Mouse (Mus musculus): Measurements from ENCODE around the gene 2010003K11Rik. TPM values are rescaled to one million over a fixed set of nuclear protein-coding genes. Genes with fewer than 3 reads are reported as not detected.
A peak's percentile ranks its signal among the peaks of the same experiment; 100 is the strongest.

2010003K11Rik gene
- total RNA-seq, 1 experiment from 2014 or later, result not detected

- no peak for ATAC-seq (replicated peaks; ENCODE audit: low read depth, poor library complexity, severe bottlenecking)
Measured at GRCm38 (mm10) chr19:4502701-4503100, 4.3 kb upstream of the 2010003K11Rik start.

- ATAC-seq (replicated peaks; ENCODE audit: low read depth, poor library complexity, severe bottlenecking), result peak; percentile 82
Measured at GRCm38 (mm10) chr19:4497263-4497973, 965 bp downstream of the 2010003K11Rik start.

- ATAC-seq (replicated peaks; ENCODE audit: low read depth, poor library complexity, severe bottlenecking), result no peak
Measured at GRCm38 (mm10) chr19:4496535-4497262, 1.7 kb downstream of the 2010003K11Rik start.

GRCm38 (mm10) chr19:4495814-4496213, 2.6 kb downstream of the 2010003K11Rik start:
- ATAC-seq (replicated peaks; ENCODE audit: low read depth, poor library complexity, severe bottlenecking), result no peak

- ATAC-seq (replicated peaks; ENCODE audit: low read depth, poor library complexity, severe bottlenecking), result no peak
Measured at GRCm38 (mm10) chr19:4494707-4495106, 3.7 kb downstream of the 2010003K11Rik start.

GRCm38 (mm10) chr19:4492526-4493296, 5.7 kb downstream of the 2010003K11Rik start:
- no peak for ATAC-seq (replicated peaks; ENCODE audit: low read depth, poor library complexity, severe bottlenecking)

GRCm38 (mm10) chr19:4491080-4491695, 7.2 kb downstream of the 2010003K11Rik start:
- no peak for ATAC-seq (replicated peaks; ENCODE audit: low read depth, poor library complexity, severe bottlenecking)

GRCm38 (mm10) chr19:4487877-4488276, 10.5 kb downstream of the 2010003K11Rik start:
- ATAC-seq (replicated peaks; ENCODE audit: low read depth, poor library complexity, severe bottlenecking), result no peak

GRCm38 (mm10) chr19:4485006-4485405, 13.4 kb downstream of the 2010003K11Rik start:
- no peak for ATAC-seq (replicated peaks; ENCODE audit: low read depth, poor library complexity, severe bottlenecking)

- no peak for ATAC-seq (replicated peaks; ENCODE audit: low read depth, poor library complexity, severe bottlenecking)
Measured at GRCm38 (mm10) chr19:4482111-4482859, 16.1 kb downstream of the 2010003K11Rik start.

GRCm38 (mm10) chr19:4481326-4481725, 17.1 kb downstream of the 2010003K11Rik start:
- ATAC-seq (replicated peaks; ENCODE audit: low read depth, poor library complexity, severe bottlenecking), result no peak

GRCm38 (mm10) chr19:4480041-4480440, 18.3 kb downstream of the 2010003K11Rik start:
- no peak for ATAC-seq (replicated peaks; ENCODE audit: low read depth, poor library complexity, severe bottlenecking)

GRCm38 (mm10) chr19:4478190-4478516, 20.2 kb downstream of the 2010003K11Rik start:
- no peak for ATAC-seq (replicated peaks; ENCODE audit: low read depth, poor library complexity, severe bottlenecking)

- ATAC-seq (replicated peaks; ENCODE audit: low read depth, poor library complexity, severe bottlenecking), result no peak
Measured at GRCm38 (mm10) chr19:4477345-4478189, 20.8 kb downstream of the 2010003K11Rik start, which contains the start of gene Syt12. Syt12 (minus strand) TSS chr19:4477447.

- 0 out of 2 replicates have a peak, but pooled peaks have one; percentile 26 for ATAC-seq (replicated peaks; ENCODE audit: low read depth, poor library complexity, severe bottlenecking)
Measured at GRCm38 (mm10) chr19:4476601-4477257, 21.7 kb downstream of the 2010003K11Rik start.

- peak; percentile 57; the same call in 1 of the 2 replicates for ATAC-seq (replicated peaks; ENCODE audit: low read depth, poor library complexity, severe bottlenecking)
Measured at GRCm38 (mm10) chr19:4475224-4475925, 23.0 kb downstream of the 2010003K11Rik start.

- ATAC-seq (replicated peaks; ENCODE audit: low read depth, poor library complexity, severe bottlenecking), result no peak
Measured at GRCm38 (mm10) chr19:4474739-4475138, 23.6 kb downstream of the 2010003K11Rik start.

- no peak for ATAC-seq (replicated peaks; ENCODE audit: low read depth, poor library complexity, severe bottlenecking)
Measured at GRCm38 (mm10) chr19:4473549-4473948, 24.8 kb downstream of the 2010003K11Rik start.

Data from common myeloid progenitor, adult 5-6 weeks (primary cell).